Mouse (Mus musculus) midbrain, postnatal 0 days (tissue): ENCODE measurements around the gene Podxl. TPM values are rescaled to one million over a fixed set of nuclear protein-coding genes. Genes with fewer than 3 reads are reported as not detected.
A peak's percentile ranks its signal among the peaks of the same experiment; 100 is the strongest.

ENCODE experiments used
- ATAC-seq: fragments of 200-750 bp; cut with Nextera tagmentation; 2 replicates; pipeline ENCODE4 v1.8.0; 2017; ENCODE audit warnings: moderate number of reproducible peaks, mild to moderate bottlenecking, moderate TSS enrichment, moderate library complexity; ENCODE audit not compliant: low FRiP score
- DNase-seq: peaks from one replicate; pipeline ENCODE4 v3.0.0-alpha.2; 2015; ENCODE audit warnings: low spot score
- H3K27ac ChIP-seq: fragments of 300-500 bp; sonication (generic); 2 replicates; pipeline ENCODE4 v1.5.1; 2014; ENCODE audit warnings: low read depth, mild to moderate bottlenecking, low read length, mixed read lengths
- H3K27me3 ChIP-seq: fragments of 300-500 bp; sonication (generic); 2 replicates; pipeline ENCODE4 v1.6.1; 2014; ENCODE audit warnings: low read length, control low read depth, mixed read lengths; ENCODE audit not compliant: insufficient read depth
- H3K36me3 ChIP-seq: fragments of 300-500 bp; sonication (generic); 2 replicates; pipeline ENCODE4 v1.6.1; 2014; ENCODE audit warnings: low read length, control low read depth, mixed read lengths; ENCODE audit not compliant: insufficient read depth
- H3K4me1 ChIP-seq: fragments of 300-500 bp; sonication (generic); 2 replicates; pipeline ENCODE4 v1.6.1; 2014; ENCODE audit warnings: mild to moderate bottlenecking, control low read depth, antibody characterized with exemption, low read length, mixed read lengths; ENCODE audit not compliant: insufficient read depth
- H3K4me2 ChIP-seq: fragments of 300-500 bp; sonication (generic); 2 replicates; pipeline ENCODE4 v1.6.1; 2014; ENCODE audit warnings: low read depth, mild to moderate bottlenecking, low read length, mixed read lengths; ENCODE audit not compliant: poor library complexity, severe bottlenecking
- H3K4me3 ChIP-seq: fragments of 300-500 bp; sonication (generic); 2 replicates; pipeline ENCODE4 v1.5.1; 2014; ENCODE audit warnings: low read depth, mild to moderate bottlenecking, low read length, moderate library complexity
- H3K9ac ChIP-seq: fragments of 300-500 bp; sonication (generic); replicated peaks from 2 replicates; pipeline ENCODE4 v1.6.1; 2014; ENCODE audit warnings: mild to moderate bottlenecking, low read length, moderate library complexity, mixed read lengths; ENCODE audit not compliant: poor library complexity, severe bottlenecking
- H3K9me3 ChIP-seq: fragments of 300-500 bp; sonication (generic); 2 replicates; pipeline ENCODE4 v1.6.1; 2016; ENCODE audit warnings: low read length, control low read depth
- CTCF ChIP-seq: IDR thresholded peaks from 2 replicates; pipeline ENCODE4 v1.5.1; 2016; ENCODE audit warnings: antibody characterized with exemption, mild to moderate bottlenecking
- WGBS: fragments of 180-500 bp; shearing (Covaris S2); extraction: QIAGEN DNeasy Blood & Tissue Kit; methylation state at CpG from one replicate; pipeline ENCODE4 v1.1.7; 2014; 5-methylcytosine and 5-hydroxymethylcytosine counted together
- polyA plus RNA-seq: library from polyadenylated mRNA; unstranded; fragments of >200 nt; fragmentation: Nextera tagmentation; extraction: Ambion mirVana; gene quantifications from 2 replicates; pipeline ENCODE4 v1.2.1, GENCODE M21; 2015
- total RNA-seq: library from RNA; depleted of rRNA; stranded (reverse); fragments of >200 nt; gene quantifications from 2 replicates; pipeline ENCODE4 v1.2.3, GENCODE M21; 2014; rRNA removed

Podxl gene
- total and polyA plus RNA-seq, 2 experiments from 2014 or later, result 6.0 to 15.1 TPM

DNA sequence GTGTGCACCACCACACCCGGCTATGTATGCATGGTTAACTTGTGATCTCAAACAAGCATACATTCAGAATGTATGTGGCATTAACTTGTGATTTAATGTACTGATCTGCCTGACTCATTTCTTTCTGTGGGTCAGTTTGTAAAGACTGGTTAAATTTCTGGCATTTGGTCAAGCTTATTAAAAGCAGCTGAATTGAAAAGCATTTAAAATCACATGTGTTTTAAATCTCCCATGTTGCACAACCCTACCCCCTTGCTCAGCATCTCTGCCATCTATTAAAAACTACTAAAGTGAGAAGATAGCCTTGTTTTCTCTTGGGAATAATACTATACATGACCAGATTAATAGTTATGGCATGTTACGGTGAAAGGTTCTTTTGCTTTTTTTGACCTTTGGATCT is 77.2 kb downstream of the Podxl start:
- DNase-seq (no peak), ATAC-seq (no peak)
- Histone ChIP-seq H3K36me3 (0 out of 2 replicates have a peak, but pooled peaks cover 2% of the 10 kb centered on the region), H3K4me1 (no peaks in the 10 kb centered on the region), H3K27me3 (no peaks in the 10 kb centered on the region), H3K9ac (no peak overlapping the region), H3K4me3 (no peak overlapping the region), H3K4me2 (no peak overlapping the region), H3K9me3 (no peaks in the 10 kb centered on the region), H3K27ac (no peak overlapping the region)
- TF ChIP-seq CTCF, result no peak
- WGBS, result 95% methylated on average over 2 of the region's 2 CpGs

DNA sequence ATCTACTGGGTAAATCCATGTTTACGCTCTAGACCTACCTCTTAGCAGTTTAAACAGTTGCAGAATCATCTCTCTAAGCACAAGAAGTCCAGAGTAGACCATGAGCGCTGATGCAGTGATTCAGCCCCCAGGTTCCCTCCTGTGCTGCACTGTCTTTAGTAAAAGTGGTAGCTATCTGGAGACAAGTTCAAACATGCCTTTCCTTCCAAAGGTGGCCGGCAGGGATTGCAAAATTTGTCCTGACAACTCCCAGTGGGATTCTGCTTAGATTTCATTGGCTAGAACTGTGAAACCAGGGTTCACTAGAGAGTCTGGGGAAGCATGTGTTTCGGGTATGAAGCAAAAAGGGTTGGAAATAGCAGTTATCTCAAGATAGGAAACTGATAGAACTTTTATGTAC is 83.8 kb downstream of the Podxl start:
- H3K4me2 ChIP-seq, result no peak overlapping the region
- 0 out of 2 replicates have a peak, but pooled peaks cover 3% of the 10 kb centered on the region for H3K36me3 ChIP-seq
- no peak overlapping the region for H3K27ac ChIP-seq
- no peak for TF ChIP-seq CTCF
- H3K9ac ChIP-seq, result no peak overlapping the region
- no peaks in the 10 kb centered on the region for H3K4me1 ChIP-seq
- H3K9me3 ChIP-seq, result no peaks in the 10 kb centered on the region
- no peak for DNase-seq
- no peak for ATAC-seq
- no peaks in the 10 kb centered on the region for H3K27me3 ChIP-seq
- WGBS, result 84% methylated on average over 4 of the region's 4 CpGs
- H3K4me3 ChIP-seq, result no peak overlapping the region

DNA sequence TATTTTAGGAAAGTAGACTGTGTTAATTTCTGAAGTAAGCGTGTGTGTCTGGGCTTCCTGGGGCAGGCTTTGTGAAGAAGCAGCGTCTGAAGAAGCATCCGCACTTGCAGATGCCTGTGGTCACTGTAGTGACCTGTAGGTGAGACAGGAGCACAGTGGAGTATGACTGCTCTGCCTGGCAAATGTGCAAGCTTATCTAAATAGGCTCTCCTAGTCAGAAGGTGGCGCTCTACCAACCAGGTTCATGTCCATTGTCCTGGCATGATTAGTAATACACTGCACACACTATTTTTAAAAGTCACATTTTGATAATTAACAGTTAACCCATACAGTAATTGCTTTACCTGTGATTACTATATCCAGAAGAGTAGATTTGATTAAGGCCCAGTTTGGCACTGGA is 85.6 kb downstream of the Podxl start:
- ATAC-seq, result no peak
- WGBS, result 72% methylated on average over 4 of the region's 4 CpGs

More for the DNA sequence above, 85.6 kb downstream of the Podxl start:
- Histone ChIP-seq H3K27ac (no peak overlapping the region), H3K9ac (no peak overlapping the region), H3K4me2 (no peak overlapping the region), H3K4me1 (no peaks in the 10 kb centered on the region), H3K9me3 (no peaks in the 10 kb centered on the region), H3K27me3 (no peaks in the 10 kb centered on the region), H3K36me3 (0 out of 2 replicates have a peak, but pooled peaks cover 10% of the 10 kb centered on the region), H3K4me3 (no peak overlapping the region)
- peak; percentile 37 for TF ChIP-seq CTCF
- peak; percentile 17 for DNase-seq

Other genes with a start within 250 kb of the Podxl start
- 44.4 and 52.0 TPM in 2 replicates for gene Mkln1, start 165.2 kb downstream of the Podxl start, total RNA-seq
- 72.7 and 84.0 TPM in 2 replicates for gene Mkln1, start 165.2 kb downstream of the Podxl start, polyA plus RNA-seq